Mouse (Mus musculus) kidney, postnatal 4 days (tissue): ENCODE measurements around the gene Tox2.

ENCODE experiments used
- DNase-seq, 2 experiments: peaks; one replicate each; pipeline ENCODE4 v3.0.0; 2021; ENCODE audit warnings: mixed read lengths in 2 of 2

The Tox2 gene

GRCm38 (mm10) chr2:163261362-163262054 is 58.6 kb downstream of the Tox2 start:
- no peak for DNase-seq

- no peak for DNase-seq
Measured at GRCm38 (mm10) chr2:163262055-163262420, 59.1 kb downstream of the Tox2 start.

- no peak for DNase-seq
Measured at GRCm38 (mm10) chr2:163267097-163267496, 64.2 kb downstream of the Tox2 start.

GRCm38 (mm10) chr2:163271581-163272492 is 68.9 kb downstream of the Tox2 start:
- DNase-seq = no peak

GRCm38 (mm10) chr2:163273815-163274214 is 70.9 kb downstream of the Tox2 start:
- DNase-seq = peak in 1 of 2 experiments; percentile 33

GRCm38 (mm10) chr2:163275986-163276385 is 73.1 kb downstream of the Tox2 start:
- DNase-seq = no peak

GRCm38 (mm10) chr2:163277979-163278378 is 75.1 kb downstream of the Tox2 start:
- DNase-seq = no peak

- no peak for DNase-seq
Measured at GRCm38 (mm10) chr2:163280636-163281322, 77.9 kb downstream of the Tox2 start.

GRCm38 (mm10) chr2:163284856-163285255 is 81.9 kb downstream of the Tox2 start:
- DNase-seq = no peak

- no peak for DNase-seq
Measured at GRCm38 (mm10) chr2:163285335-163285734, 82.4 kb downstream of the Tox2 start.

GRCm38 (mm10) chr2:163285762-163286161 is 82.8 kb downstream of the Tox2 start:
- peak in 1 of 2 experiments; percentile 34 for DNase-seq

- peak; percentile 80 to 85 for DNase-seq
Measured at GRCm38 (mm10) chr2:163288881-163289379, 86.0 kb downstream of the Tox2 start.

GRCm38 (mm10) chr2:163296999-163297630 is 94.2 kb downstream of the Tox2 start:
- no peak for DNase-seq

GRCm38 (mm10) chr2:163300069-163301060 is 97.4 kb downstream of the Tox2 start:
- no peak for DNase-seq

- no peak for DNase-seq
Measured at GRCm38 (mm10) chr2:163301641-163302040, 98.7 kb downstream of the Tox2 start.

- DNase-seq = no peak
Measured at GRCm38 (mm10) chr2:163303037-163303436, 100.1 kb downstream of the Tox2 start.

- no peak for DNase-seq
Measured at GRCm38 (mm10) chr2:163309376-163309775, 106.5 kb downstream of the Tox2 start.

GRCm38 (mm10) chr2:163310163-163310688 is 107.3 kb downstream of the Tox2 start:
- no peak for DNase-seq

GRCm38 (mm10) chr2:163317281-163317680 is 114.4 kb downstream of the Tox2 start:
- DNase-seq = no peak

- DNase-seq = no peak
Measured at GRCm38 (mm10) chr2:163318777-163319176, 115.9 kb downstream of the Tox2 start.

GRCm38 (mm10) chr2:163323163-163323562 is 120.2 kb downstream of the Tox2 start:
- no peak for DNase-seq
